Mouse (Mus musculus): Measurements from ENCODE around the gene Parp12. TPM values are rescaled to one million over a fixed set of nuclear protein-coding genes. Genes with fewer than 3 reads are reported as not detected.

Gene Parp12
- polyA plus RNA-seq, 1 experiment from 2014 or later: 2.5 TPM

DNA sequence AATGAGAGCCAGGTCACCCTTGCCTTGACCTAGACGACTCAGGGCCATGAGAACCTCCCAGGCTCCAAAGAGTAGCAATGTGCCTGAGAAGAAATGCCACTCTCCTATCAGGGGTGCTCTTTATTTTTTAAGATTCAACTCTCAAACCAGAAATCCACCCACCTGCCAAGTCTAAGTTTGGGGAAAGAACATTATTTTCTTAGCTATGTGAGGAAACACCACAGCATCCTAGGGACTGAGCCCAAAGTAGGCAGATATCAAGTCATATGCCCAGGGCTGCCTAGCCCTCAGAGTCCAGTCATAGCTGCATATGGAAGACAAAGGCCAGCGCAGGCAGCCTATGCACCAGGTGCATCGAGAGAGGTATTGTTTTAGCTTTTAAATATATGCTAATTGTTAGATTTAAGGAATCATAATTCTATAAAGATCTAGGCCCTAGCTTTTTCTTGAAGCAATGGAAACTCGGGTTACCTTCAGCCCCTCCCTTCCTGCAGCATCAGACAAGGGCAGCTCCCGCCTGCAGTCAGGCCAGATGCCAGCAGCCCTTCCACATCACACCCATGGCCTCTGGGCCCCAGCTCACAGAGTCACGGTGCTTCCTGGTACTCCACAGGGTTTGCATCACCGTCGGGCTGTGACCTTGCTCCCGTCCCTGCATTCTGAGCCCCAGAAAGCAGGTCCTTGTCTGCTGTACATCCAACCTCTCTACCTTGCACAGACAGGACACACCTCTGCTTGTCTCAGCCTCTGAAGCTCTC is 66.2 kb downstream of the Parp12 start:
- Histone ChIP-seq H3K4me2 (ENCODE audit: low read length) (no peak overlapping the region), H3K27ac (ENCODE audit: low read length) (no peak overlapping the region), H3K4me1 (replicated peaks; ENCODE audit: control insufficient read depth, insufficient read depth, low read length) (peaks cover 24% of the 10 kb centered on the region), H3K27me3 (replicated peaks; ENCODE audit: control insufficient read depth, insufficient read depth, low read length) (no peaks in the 10 kb centered on the region), H3K4me3 (replicated peaks; ENCODE audit: low read length) (no peak overlapping the region), H3K9ac (replicated peaks; ENCODE audit: low read depth, low read length) (no peak overlapping the region), H3K36me3 (ENCODE audit: control insufficient read depth, insufficient read depth) (no peaks in the 10 kb centered on the region), H3K9me3 (ENCODE audit: control insufficient read depth, low read length) (no peaks in the 10 kb centered on the region)
- 81% methylated on average over 9 of the region's 9 CpGs for WGBS
- ATAC-seq: no peak

DNA sequence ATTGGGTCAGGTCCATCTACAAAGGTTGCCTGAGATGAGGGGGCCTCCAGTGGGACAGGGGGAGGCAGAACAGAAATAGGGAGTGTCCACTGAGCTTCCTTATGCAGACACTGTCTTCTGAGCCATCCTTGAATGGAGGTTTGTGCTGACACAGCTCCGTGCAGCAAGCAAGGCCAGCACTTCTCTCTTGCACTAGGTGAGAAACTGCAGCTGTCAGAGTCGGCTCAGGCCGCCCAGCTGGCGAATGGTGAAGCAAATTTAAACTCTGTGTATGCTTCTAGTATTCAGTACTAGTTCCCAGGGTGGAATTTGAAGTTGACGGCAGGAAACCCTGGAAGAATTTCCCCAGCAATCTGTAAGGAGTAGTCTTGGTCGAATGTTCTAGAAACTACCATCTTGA is 67.3 kb downstream of the Parp12 start:
- Histone ChIP-seq H3K27ac (ENCODE audit: low read length) (no peak overlapping the region), H3K27me3 (replicated peaks; ENCODE audit: control insufficient read depth, insufficient read depth, low read length) (no peaks in the 10 kb centered on the region), H3K4me3 (replicated peaks; ENCODE audit: low read length) (no peak overlapping the region), H3K9me3 (ENCODE audit: control insufficient read depth, low read length) (no peaks in the 10 kb centered on the region), H3K4me2 (ENCODE audit: low read length) (no peak overlapping the region), H3K36me3 (ENCODE audit: control insufficient read depth, insufficient read depth) (no peaks in the 10 kb centered on the region), H3K9ac (replicated peaks; ENCODE audit: low read depth, low read length) (no peak overlapping the region), H3K4me1 (replicated peaks; ENCODE audit: control insufficient read depth, insufficient read depth, low read length) (peaks cover 22% of the 10 kb centered on the region)
- 88% methylated on average over 6 of the region's 6 CpGs for WGBS
- no peak for ATAC-seq

DNA sequence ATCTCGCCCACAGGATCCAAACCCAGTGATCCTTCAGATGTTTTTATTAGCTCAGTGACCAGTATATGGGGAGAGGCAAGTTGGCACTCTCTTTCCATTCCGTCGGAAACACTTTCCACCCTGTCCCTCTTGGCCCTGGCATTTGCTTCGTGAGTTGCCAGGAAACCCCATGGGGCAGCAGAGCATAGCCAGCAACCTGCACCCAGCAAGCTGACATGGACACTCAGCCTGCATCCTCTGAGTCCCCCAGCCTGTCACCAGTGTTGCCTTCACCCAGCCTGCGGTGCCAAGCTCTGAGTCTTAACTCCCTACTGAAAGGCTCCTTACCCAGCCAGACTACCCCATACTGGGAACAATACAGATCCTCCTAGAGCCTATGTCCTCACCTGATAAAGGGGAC is 69.0 kb downstream of the Parp12 start:
- Histone ChIP-seq H3K9me3 (ENCODE audit: control insufficient read depth, low read length) (no peaks in the 10 kb centered on the region), H3K27ac (ENCODE audit: low read length) (no peak overlapping the region), H3K4me1 (replicated peaks; ENCODE audit: control insufficient read depth, insufficient read depth, low read length) (peaks cover 6% of the 10 kb centered on the region; the same call in 1 of the 2 replicates), H3K4me3 (replicated peaks; ENCODE audit: low read length) (no peak overlapping the region), H3K27me3 (replicated peaks; ENCODE audit: control insufficient read depth, insufficient read depth, low read length) (no peaks in the 10 kb centered on the region), H3K36me3 (ENCODE audit: control insufficient read depth, insufficient read depth) (no peaks in the 10 kb centered on the region), H3K9ac (replicated peaks; ENCODE audit: low read depth, low read length) (no peak overlapping the region), H3K4me2 (ENCODE audit: low read length) (no peak overlapping the region)
- 54% methylated on average over 5 of the region's 5 CpGs for WGBS
- ATAC-seq: no peak

DNA sequence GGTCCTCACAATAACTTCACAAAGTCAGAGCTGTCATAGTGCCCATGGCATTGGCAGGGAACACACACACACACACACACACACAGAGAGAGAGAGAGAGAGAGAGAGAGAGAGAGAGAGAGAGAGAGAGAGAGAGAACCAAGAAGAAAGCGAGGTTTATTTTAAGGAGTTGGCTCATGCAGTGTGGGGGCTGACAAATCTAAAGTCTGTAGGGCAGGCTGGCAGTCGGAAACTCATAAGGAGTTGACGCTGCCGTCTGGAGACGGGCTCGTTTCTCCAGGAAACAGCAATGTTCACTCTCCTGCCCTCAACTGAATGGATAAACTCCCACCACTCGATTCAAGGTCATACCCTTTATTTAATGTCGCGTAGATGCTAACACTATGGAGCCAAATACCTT is 77.7 kb downstream of the Parp12 start:
- H3K27ac ChIP-seq (ENCODE audit: low read length): no peak overlapping the region
- 79% methylated on average over 9 of the region's 9 CpGs for WGBS
- no peaks in the 10 kb centered on the region for H3K27me3 ChIP-seq (replicated peaks; ENCODE audit: control insufficient read depth, insufficient read depth, low read length)
- H3K9me3 ChIP-seq (ENCODE audit: control insufficient read depth, low read length): no peaks in the 10 kb centered on the region
- H3K36me3 ChIP-seq (ENCODE audit: control insufficient read depth, insufficient read depth): no peaks in the 10 kb centered on the region
- H3K4me2 ChIP-seq (ENCODE audit: low read length): no peak overlapping the region
- H3K9ac ChIP-seq (replicated peaks; ENCODE audit: low read depth, low read length): no peak overlapping the region
- ATAC-seq: no peak
- no peak overlapping the region for H3K4me3 ChIP-seq (replicated peaks; ENCODE audit: low read length)
- no peaks in the 10 kb centered on the region for H3K4me1 ChIP-seq (replicated peaks; ENCODE audit: control insufficient read depth, insufficient read depth, low read length)

Other genes with a start within 250 kb of the Parp12 start
- gene Tbxas1, start 242.9 kb downstream of the Parp12 start, polyA plus RNA-seq (2015; fragmentation: Nextera tagmentation; extraction: Ambion mirVana): 1.1 and 1.4 TPM in 2 replicates
- 26.9 and 29.2 TPM in 2 replicates for gene Hipk2, start 242.2 kb downstream of the Parp12 start, polyA plus RNA-seq (2015; fragmentation: Nextera tagmentation; extraction: Ambion mirVana)
- 7.3 and 8.8 TPM in 2 replicates for gene Kdm7a, start 88.4 kb upstream of the Parp12 start, polyA plus RNA-seq (2015; fragmentation: Nextera tagmentation; extraction: Ambion mirVana)

Measured in forebrain, embryonic 16.5 days (tissue).